Mouse (Mus musculus) midbrain, embryonic 16.5 days (tissue): ENCODE measurements around the gene Sh3bgrl3. TPM values are rescaled to one million over a fixed set of nuclear protein-coding genes. Genes with fewer than 3 reads are reported as not detected.
"Not testable (repeated sequence)": the region's sequence is repeated elsewhere in the genome, so short reads cannot be mapped to it uniquely, and the experiment has no call there.

Experiments
- ATAC-seq: fragments of 200-750 bp; cut with Nextera tagmentation; 2 replicates; pipeline ENCODE4 v1.8.0; 2017; ENCODE audit warnings: moderate TSS enrichment
- H3K27ac ChIP-seq: fragments of 300-500 bp; sonication (generic); 2 replicates; pipeline ENCODE4 v1.5.1; 2014; ENCODE audit warnings: mild to moderate bottlenecking, low read length, mixed read lengths
- H3K27me3 ChIP-seq: fragments of 300-500 bp; sonication (generic); 2 replicates; pipeline ENCODE4 v1.6.1; 2014; ENCODE audit warnings: low read depth, low read length, mixed read lengths; ENCODE audit not compliant: control insufficient read depth, insufficient read depth
- H3K36me3 ChIP-seq: fragments of 300-500 bp; sonication (generic); 2 replicates; pipeline ENCODE4 v1.6.1; 2014; ENCODE audit warnings: mild to moderate bottlenecking, low read length, moderate library complexity, mixed read lengths; ENCODE audit not compliant: control insufficient read depth, insufficient read depth
- H3K4me1 ChIP-seq: fragments of 300-500 bp; sonication (generic); 2 replicates; pipeline ENCODE4 v1.6.1; 2014; ENCODE audit warnings: mild to moderate bottlenecking, low read length, mixed read lengths; ENCODE audit not compliant: control insufficient read depth, insufficient read depth
- H3K4me2 ChIP-seq: fragments of 300-500 bp; sonication (generic); 2 replicates; pipeline ENCODE4 v1.6.1; 2014; ENCODE audit warnings: mild to moderate bottlenecking, low read length, mixed read lengths
- H3K4me3 ChIP-seq: fragments of 300-500 bp; sonication (generic); 2 replicates; pipeline ENCODE4 v1.5.1; 2014; ENCODE audit warnings: low read depth, mild to moderate bottlenecking, low read length, moderate library complexity, mixed read lengths
- H3K9ac ChIP-seq: fragments of 300-500 bp; sonication (generic); 2 replicates; pipeline ENCODE4 v1.6.1; 2014; ENCODE audit warnings: low read depth, low read length, mixed read lengths
- H3K9me3 ChIP-seq: fragments of 300-500 bp; sonication (generic); replicated peaks from 2 replicates; pipeline ENCODE4 v1.6.1; 2014; ENCODE audit warnings: mild to moderate bottlenecking, low read length, mixed read lengths; ENCODE audit not compliant: control insufficient read depth, poor library complexity, severe bottlenecking
- WGBS: fragments of 180-500 bp; shearing (Covaris S2); extraction: QIAGEN DNeasy Blood & Tissue Kit; methylation state at CpG from one replicate; pipeline ENCODE4 v1.1.7; 2014; 5-methylcytosine and 5-hydroxymethylcytosine counted together
- polyA plus RNA-seq: library from polyadenylated mRNA; unstranded; fragments of >200 nt; fragmentation: Nextera tagmentation; extraction: Ambion mirVana; gene quantifications from 2 replicates; pipeline ENCODE4 v1.2.1, GENCODE M21; 2015

Sh3bgrl3 gene
- 421 and 430 TPM in 2 replicates for polyA plus RNA-seq

DNA sequence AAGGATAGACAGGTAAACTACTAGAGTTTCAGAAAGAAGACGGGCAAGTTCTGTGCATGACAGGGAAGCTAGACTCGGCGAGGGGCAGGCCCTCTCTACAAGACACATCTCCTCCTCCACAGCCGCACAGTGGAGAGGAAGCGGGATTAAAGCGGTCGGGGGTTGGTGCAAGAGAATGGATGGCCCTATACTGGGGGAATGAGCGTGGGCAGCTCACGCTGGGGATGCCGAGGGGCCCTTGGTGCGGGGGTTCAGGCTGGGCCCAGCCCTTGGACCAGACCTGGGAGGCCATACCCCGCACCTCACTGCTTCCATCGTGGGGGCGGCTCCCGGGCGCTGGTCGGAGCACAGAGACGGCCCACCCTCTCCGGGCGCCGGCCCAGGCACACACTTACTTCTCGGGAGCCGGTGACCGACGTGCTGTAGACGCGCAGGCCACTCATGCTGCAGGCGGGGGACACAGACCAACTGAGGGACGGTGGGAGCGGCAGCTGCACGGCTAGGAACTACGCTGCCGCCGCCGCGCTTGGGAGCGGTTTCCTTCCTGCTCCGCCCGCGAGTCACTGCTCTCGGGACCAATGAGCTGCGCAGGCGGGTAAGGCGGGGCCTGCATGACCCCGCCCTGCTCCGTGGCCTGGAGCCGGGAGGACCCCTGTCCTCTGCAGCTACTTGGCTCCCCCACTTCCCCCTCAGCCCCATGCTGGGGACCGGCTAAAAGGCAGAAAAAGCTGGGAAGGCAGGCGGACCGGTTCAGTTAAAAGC lies at the start of gene Sh3bgrl3:
Sh3bgrl3 (minus strand) TSS at position 569 of the 762 bp plus-strand sequence.
- ATAC-seq, result peak; percentile 95
- no peaks in the 10 kb centered on the region for H3K9me3 ChIP-seq
- under 1% methylated on average over 49 of the region's 50 CpGs for WGBS
- peaks cover 20% of the 10 kb centered on the region for H3K4me1 ChIP-seq
- no peaks in the 10 kb centered on the region for H3K27me3 ChIP-seq
- peak within 1 kb of the TSS; percentile 82 for H3K27ac ChIP-seq
- H3K4me2 ChIP-seq, result peak within 1 kb of the TSS; percentile 90
- peak within 1 kb of the TSS; percentile 91 for H3K9ac ChIP-seq
- H3K36me3 ChIP-seq, result peaks cover 5% of the 10 kb centered on the region; the same call in 1 of the 2 replicates
- peak within 1 kb of the TSS; percentile 87 for H3K4me3 ChIP-seq

DNA sequence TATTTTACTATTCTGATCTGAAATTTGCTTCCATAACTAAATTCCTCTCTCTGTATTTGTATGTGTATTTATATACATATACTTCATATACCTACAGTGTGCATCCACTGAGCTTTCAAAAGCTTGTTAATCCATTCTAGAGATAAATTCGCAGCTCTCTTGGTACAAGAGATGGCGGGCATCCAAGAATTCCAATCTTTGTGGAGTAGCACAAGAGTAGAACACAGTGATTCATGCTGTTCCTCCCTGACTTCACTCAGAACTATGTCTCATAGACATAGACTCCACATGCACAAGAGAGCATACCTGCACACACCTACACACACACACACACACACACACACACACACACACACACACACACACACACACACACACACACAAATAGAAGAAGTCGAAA lies 43.8 kb upstream of the Sh3bgrl3 start:
- ATAC-seq, result no peak

GRCm38 (mm10) chr4:134166906-134167305 lies 38.3 kb upstream of the Sh3bgrl3 start:
- WGBS, result 92% methylated on average over 3 of the region's 3 CpGs
- ATAC-seq, result no peak

More for the DNA sequence above, 43.8 kb upstream of the Sh3bgrl3 start:
- H3K27ac ChIP-seq, result no peak overlapping the region
- H3K27me3 ChIP-seq, result no peaks in the 10 kb centered on the region
- no peak overlapping the region for H3K4me3 ChIP-seq
- H3K4me1 ChIP-seq, result no peaks in the 10 kb centered on the region
- H3K9me3 ChIP-seq, result no peaks in the 10 kb centered on the region
- H3K4me2 ChIP-seq, result no peak overlapping the region
- no peaks in the 10 kb centered on the region for H3K36me3 ChIP-seq
- no peak overlapping the region for H3K9ac ChIP-seq
- WGBS, result 81% methylated on average over 3 of the region's 3 CpGs

DNA sequence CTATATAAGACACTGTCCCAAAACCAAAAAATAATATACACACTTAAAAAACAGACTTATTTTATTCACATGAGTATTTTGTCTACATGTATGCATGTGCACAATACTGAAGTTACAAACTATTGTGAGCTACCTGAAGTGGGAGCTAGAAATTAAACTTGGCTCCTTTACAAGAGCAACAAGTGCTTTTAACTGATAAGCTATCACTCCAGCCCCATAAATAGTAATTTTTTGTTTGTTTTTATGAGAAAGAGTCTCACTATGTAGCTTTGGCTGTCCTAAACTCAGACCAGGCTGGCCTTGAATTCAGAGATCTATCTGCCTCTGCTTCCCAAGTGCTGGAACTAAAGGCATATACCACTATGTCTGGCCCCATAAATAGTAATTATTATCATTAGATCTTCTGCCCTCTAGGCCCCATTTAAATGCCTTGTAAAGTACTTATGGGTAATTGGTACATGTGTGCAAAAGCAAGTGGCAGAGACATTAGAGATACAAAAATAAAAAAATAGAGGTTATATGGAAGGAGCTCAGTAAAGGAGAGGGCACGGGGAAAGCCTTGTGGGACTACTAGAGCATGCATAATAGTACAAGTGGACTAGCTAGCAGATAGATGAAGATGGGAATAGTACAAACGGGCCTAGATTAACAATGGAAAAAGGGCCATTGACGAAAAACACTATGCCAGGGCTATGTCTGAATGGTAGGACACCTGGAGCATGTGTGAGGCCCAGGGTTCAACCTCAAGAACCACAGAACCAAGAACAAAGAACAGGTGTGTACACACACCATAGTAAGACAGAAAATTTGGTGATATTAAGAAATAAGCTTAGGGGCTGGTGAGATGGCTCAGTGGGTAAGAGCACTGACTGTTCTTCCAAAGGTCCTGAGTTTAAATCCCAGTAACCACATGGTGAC lies 37.2 kb upstream of the Sh3bgrl3 start:
- no peaks in the 10 kb centered on the region for H3K9me3 ChIP-seq
- H3K4me3 ChIP-seq, result no peak overlapping the region
- no peaks in the 10 kb centered on the region for H3K36me3 ChIP-seq
- no peak overlapping the region for H3K27ac ChIP-seq
- no peak overlapping the region for H3K9ac ChIP-seq
- H3K4me2 ChIP-seq, result no peak overlapping the region
- ATAC-seq, result no peak
- H3K4me1 ChIP-seq, result no peaks in the 10 kb centered on the region
- WGBS, result 90% methylated on average over 3 of the region's 3 CpGs
- H3K27me3 ChIP-seq, result no peaks in the 10 kb centered on the region

More at GRCm38 (mm10) chr4:134166906-134167305, 38.3 kb upstream of the Sh3bgrl3 start:
- H3K4me2 ChIP-seq, result no peak overlapping the region
- no peaks in the 10 kb centered on the region for H3K4me1 ChIP-seq
- H3K27ac ChIP-seq, result no peak overlapping the region
- H3K36me3 ChIP-seq, result no peaks in the 10 kb centered on the region
- no peaks in the 10 kb centered on the region for H3K9me3 ChIP-seq
- H3K4me3 ChIP-seq, result no peak overlapping the region
- no peaks in the 10 kb centered on the region for H3K27me3 ChIP-seq
- no peak overlapping the region for H3K9ac ChIP-seq

GRCm38 (mm10) chr4:134165024-134165423 lies 36.4 kb upstream of the Sh3bgrl3 start:
- no peaks in the 10 kb centered on the region for H3K4me1 ChIP-seq
- ATAC-seq, result no peak
- no peak overlapping the region for H3K4me2 ChIP-seq
- H3K36me3 ChIP-seq, result no peaks in the 10 kb centered on the region
- H3K27ac ChIP-seq, result no peak overlapping the region
- H3K9ac ChIP-seq, result no peak overlapping the region
- no peak overlapping the region for H3K4me3 ChIP-seq
- H3K9me3 ChIP-seq, result no peaks in the 10 kb centered on the region
- no peaks in the 10 kb centered on the region for H3K27me3 ChIP-seq
- WGBS, result 91% methylated on average over 6 of the region's 6 CpGs

DNA sequence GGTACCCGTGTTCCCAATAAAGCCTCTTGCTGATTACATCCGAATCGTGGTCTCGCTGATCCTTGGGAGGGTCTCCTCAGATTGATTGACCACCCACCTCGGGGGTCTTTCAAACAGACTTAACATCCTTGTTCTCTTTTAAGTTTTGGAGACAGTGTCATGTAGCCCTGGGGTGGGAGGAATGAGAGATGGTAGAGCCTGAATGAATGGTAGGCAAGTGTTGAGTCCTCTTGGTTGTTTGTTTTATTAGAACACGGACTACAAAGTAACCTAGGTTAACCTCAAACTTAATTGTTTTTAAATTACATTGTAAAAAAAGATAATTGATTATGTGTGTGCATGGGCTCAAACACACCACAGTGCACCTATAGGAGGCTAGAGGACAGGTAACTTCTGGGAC lies 36.0 kb upstream of the Sh3bgrl3 start:
- H3K4me1 ChIP-seq, result no peaks in the 10 kb centered on the region

GRCm38 (mm10) chr4:134160071-134160470 lies 31.5 kb upstream of the Sh3bgrl3 start:
- H3K9me3 ChIP-seq, ATAC-seq, H3K4me1 ChIP-seq, H3K36me3 ChIP-seq, H3K27me3 ChIP-seq, H3K27ac ChIP-seq: not testable (repeated sequence)
- peak overlapping the region; percentile 44 for H3K4me3 ChIP-seq
- 9% methylated on average over 30 of the region's 30 CpGs for WGBS
- 0 out of 2 replicates have a peak overlapping the region, but pooled peaks have one; percentile 41 for H3K9ac ChIP-seq
- H3K4me2 ChIP-seq, result peak overlapping the region; percentile 59

More for the DNA sequence above, 36.0 kb upstream of the Sh3bgrl3 start:
- no peak for ATAC-seq
- Histone ChIP-seq H3K4me3 (no peak overlapping the region), H3K36me3 (no peaks in the 10 kb centered on the region), H3K9ac (no peak overlapping the region), H3K4me2 (no peak overlapping the region), H3K27ac (no peak overlapping the region), H3K9me3 (no peaks in the 10 kb centered on the region), H3K27me3 (no peaks in the 10 kb centered on the region)
- WGBS, result 98% methylated on average over 5 of the region's 6 CpGs

DNA sequence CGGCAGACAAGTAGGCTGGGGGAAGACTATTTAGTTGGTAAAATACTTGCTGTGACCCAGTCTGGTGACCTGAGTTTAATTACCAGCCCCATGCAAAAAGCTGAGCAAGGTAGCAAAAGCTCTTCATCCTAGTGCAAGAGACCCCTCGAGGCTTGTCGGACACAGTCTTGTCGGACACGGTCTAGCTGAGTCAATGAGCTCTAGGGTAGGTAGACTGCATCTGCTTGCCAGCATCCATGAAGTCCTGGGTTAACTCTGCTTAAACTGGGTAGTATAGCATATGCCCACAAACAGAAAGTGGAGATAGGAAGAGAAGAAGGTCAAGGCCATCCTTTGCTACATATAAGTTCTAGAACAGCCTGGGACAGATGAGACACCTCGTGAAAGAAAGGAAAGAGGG lies 30.2 kb upstream of the Sh3bgrl3 start:
- Histone ChIP-seq H3K9me3 (no peaks in the 10 kb centered on the region), H3K4me3 (no peak overlapping the region), H3K27me3 (no peaks in the 10 kb centered on the region), H3K4me1 (no peaks in the 10 kb centered on the region; the same call in 1 of the 2 replicates), H3K36me3 (peaks cover 2% of the 10 kb centered on the region; the same call in 1 of the 2 replicates), H3K27ac (no peak overlapping the region), H3K9ac (no peak overlapping the region), H3K4me2 (no peak overlapping the region)
- 83% methylated on average over 6 of the region's 6 CpGs for WGBS
- no peak for ATAC-seq
